Mouse (Mus musculus): ENCODE measurements around the gene Hist1h3c. TPM values are rescaled to one million over a fixed set of nuclear protein-coding genes. Genes with fewer than 3 reads are reported as not detected.
"Not testable (repeated sequence)": the region's sequence is repeated elsewhere in the genome, so short reads cannot be mapped to it uniquely, and the experiment has no call there.

Gene Hist1h3c
- polyA plus RNA-seq, 1 experiment, result 6.1 TPM

- TF ChIP-seq CTCF (IDR thresholded peaks at IDR 0.05; ENCODE audit: control insufficient read depth, insufficient read depth, insufficient read length) (no peak), CEBPB (IDR thresholded peaks at IDR 0.05; ENCODE audit: low read depth) (no peak), MYOD1 (IDR thresholded peaks at IDR 0.05; ENCODE audit: control insufficient read depth, insufficient read length, low read depth) (no peak), USF1 (IDR thresholded peaks at IDR 0.05; ENCODE audit: low read depth) (no peak), MAX (IDR thresholded peaks at IDR 0.05) (no peak)
- Histone ChIP-seq H3ac (ENCODE audit: control insufficient read depth, insufficient read length, low read depth) (no peak overlapping the region), H3K36me3 (ENCODE audit: control insufficient read depth, insufficient read depth) (no peaks in the 10 kb centered on the region), H3K4me3 (ENCODE audit: insufficient read depth, poor library complexity, severe bottlenecking) (no peak overlapping the region), H3K27me3 (ENCODE audit: control insufficient read depth, insufficient read depth, insufficient read length) (no peaks in the 10 kb centered on the region), H3K79me2 (ENCODE audit: control insufficient read depth, insufficient read depth) (no peaks in the 10 kb centered on the region), H3K79me3 (ENCODE audit: low read depth) (no peaks in the 10 kb centered on the region)
Measured at GRCm38 (mm10) chr13:23729192-23729525, 16.2 kb downstream of the Hist1h3c start.

DNA sequence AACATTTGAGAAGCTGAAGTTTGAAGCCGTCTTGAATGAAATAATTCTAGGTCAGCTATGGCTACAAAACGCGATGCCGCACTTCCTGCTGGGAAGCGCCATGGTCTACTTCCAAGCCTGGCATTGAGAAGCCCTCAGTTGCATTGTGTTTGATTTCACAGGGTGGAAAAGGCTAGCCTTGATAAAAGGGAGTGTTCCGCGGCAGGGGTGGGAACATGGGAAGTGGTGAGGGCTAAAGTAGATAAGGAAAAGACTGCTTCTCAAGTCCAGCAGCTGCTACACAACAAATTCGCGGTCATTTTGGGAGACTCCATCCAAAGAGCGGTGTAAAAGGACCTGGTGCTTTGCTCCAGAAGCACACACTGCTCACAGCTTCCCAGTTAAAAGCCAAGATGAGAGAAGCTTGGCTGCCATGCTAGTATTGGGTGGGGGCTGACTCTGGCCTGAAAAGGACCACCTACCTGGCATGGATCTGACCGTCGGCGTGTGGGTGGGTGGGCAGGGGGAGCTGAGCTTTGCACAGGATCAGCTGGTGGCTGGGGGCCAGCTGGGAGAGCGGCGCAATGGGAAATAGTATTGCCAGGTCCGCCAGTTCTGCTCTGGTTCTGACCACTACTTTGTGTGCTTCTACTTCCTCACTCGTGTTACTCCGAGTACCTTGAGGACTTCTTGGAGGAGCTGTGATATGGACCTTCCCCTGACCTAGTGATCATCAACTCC lies 16.8 kb downstream of the Hist1h3c start:
- no peaks in the 10 kb centered on the region for H3K79me3 ChIP-seq (ENCODE audit: low read depth)
- no peak for TF ChIP-seq CTCF (IDR thresholded peaks at IDR 0.05; ENCODE audit: control insufficient read depth, insufficient read depth, insufficient read length)
- TF ChIP-seq MAX (IDR thresholded peaks at IDR 0.05), result no peak
- no peak for TF ChIP-seq MYOD1 (IDR thresholded peaks at IDR 0.05; ENCODE audit: control insufficient read depth, insufficient read length, low read depth)
- no peak for TF ChIP-seq USF1 (IDR thresholded peaks at IDR 0.05; ENCODE audit: low read depth)
- no peak for TF ChIP-seq MYOG (IDR thresholded peaks at IDR 0.05; ENCODE audit: control insufficient read depth, extremely low read depth, insufficient read length)
- TF ChIP-seq CEBPB (IDR thresholded peaks at IDR 0.05; ENCODE audit: low read depth), result no peak
- TF ChIP-seq FOSL1 (IDR thresholded peaks at IDR 0.05; ENCODE audit: insufficient read depth, low read length, poor library complexity, severe bottlenecking), result no peak
- no peaks in the 10 kb centered on the region for H3K36me3 ChIP-seq (ENCODE audit: control insufficient read depth, insufficient read depth)
- no peak overlapping the region for H3K4me3 ChIP-seq (ENCODE audit: insufficient read depth, poor library complexity, severe bottlenecking)
- H3K79me2 ChIP-seq (ENCODE audit: control insufficient read depth, insufficient read depth), result no peaks in the 10 kb centered on the region
- H3K27me3 ChIP-seq (ENCODE audit: control insufficient read depth, insufficient read depth, insufficient read length), result no peaks in the 10 kb centered on the region
- H3ac ChIP-seq (ENCODE audit: control insufficient read depth, insufficient read length, low read depth), result no peak overlapping the region

GRCm38 (mm10) chr13:23725213-23725612 lies 20.2 kb downstream of the Hist1h3c start:
- no peaks in the 10 kb centered on the region for H3K79me3 ChIP-seq (ENCODE audit: low read depth)
- no peak for TF ChIP-seq MAX (IDR thresholded peaks at IDR 0.05)
- no peak for TF ChIP-seq MYOG (IDR thresholded peaks at IDR 0.05; ENCODE audit: control insufficient read depth, extremely low read depth, insufficient read length)
- TF ChIP-seq FOSL1 (IDR thresholded peaks at IDR 0.05; ENCODE audit: insufficient read depth, low read length, poor library complexity, severe bottlenecking), result no peak
- TF ChIP-seq USF1 (IDR thresholded peaks at IDR 0.05; ENCODE audit: low read depth), result no peak
- TF ChIP-seq MYOD1 (IDR thresholded peaks at IDR 0.05; ENCODE audit: control insufficient read depth, insufficient read length, low read depth), result no peak
- TF ChIP-seq CTCF (IDR thresholded peaks at IDR 0.05; ENCODE audit: control insufficient read depth, insufficient read depth, insufficient read length), result no peak
- no peak for TF ChIP-seq CEBPB (IDR thresholded peaks at IDR 0.05; ENCODE audit: low read depth)
- no peaks in the 10 kb centered on the region for H3K27me3 ChIP-seq (ENCODE audit: control insufficient read depth, insufficient read depth, insufficient read length)
- H3K36me3 ChIP-seq (ENCODE audit: control insufficient read depth, insufficient read depth), result no peaks in the 10 kb centered on the region
- no peak overlapping the region for H3ac ChIP-seq (ENCODE audit: control insufficient read depth, insufficient read length, low read depth)
- H3K4me3 ChIP-seq (ENCODE audit: insufficient read depth, poor library complexity, severe bottlenecking), result no peak overlapping the region
- H3K79me2 ChIP-seq (ENCODE audit: control insufficient read depth, insufficient read depth), result no peaks in the 10 kb centered on the region

DNA sequence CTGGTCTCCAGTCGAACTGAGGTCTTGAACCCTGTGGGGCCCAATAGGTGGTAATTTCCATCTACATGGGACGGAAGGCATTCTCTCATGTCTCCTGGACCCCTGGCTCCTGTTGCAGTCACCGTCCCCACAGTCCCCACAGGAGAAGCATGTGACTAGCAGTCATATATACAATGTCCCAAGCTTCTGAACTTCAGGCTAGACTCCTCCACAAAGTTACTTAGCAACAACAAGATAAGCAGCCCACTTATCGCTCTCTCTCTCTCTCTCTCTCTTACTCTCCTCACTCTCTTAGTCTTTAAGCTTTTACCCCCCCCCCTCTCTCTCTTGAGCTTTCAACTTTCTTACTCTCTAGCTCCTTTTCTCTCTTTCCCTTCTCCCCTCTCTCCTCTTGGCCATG lies 21.2 kb downstream of the Hist1h3c start:
- no peak overlapping the region for H3ac ChIP-seq (ENCODE audit: control insufficient read depth, insufficient read length, low read depth)
- TF ChIP-seq MYOG (IDR thresholded peaks at IDR 0.05; ENCODE audit: control insufficient read depth, extremely low read depth, insufficient read length), result no peak
- no peak for TF ChIP-seq CEBPB (IDR thresholded peaks at IDR 0.05; ENCODE audit: low read depth)
- no peak for TF ChIP-seq FOSL1 (IDR thresholded peaks at IDR 0.05; ENCODE audit: insufficient read depth, low read length, poor library complexity, severe bottlenecking)
- no peak for TF ChIP-seq USF1 (IDR thresholded peaks at IDR 0.05; ENCODE audit: low read depth)
- TF ChIP-seq CTCF (IDR thresholded peaks at IDR 0.05; ENCODE audit: control insufficient read depth, insufficient read depth, insufficient read length), result no peak
- TF ChIP-seq MYOD1 (IDR thresholded peaks at IDR 0.05; ENCODE audit: control insufficient read depth, insufficient read length, low read depth), result no peak
- no peak overlapping the region for H3K4me3 ChIP-seq (ENCODE audit: insufficient read depth, poor library complexity, severe bottlenecking)
- no peaks in the 10 kb centered on the region for H3K36me3 ChIP-seq (ENCODE audit: control insufficient read depth, insufficient read depth)
- no peaks in the 10 kb centered on the region for H3K79me2 ChIP-seq (ENCODE audit: control insufficient read depth, insufficient read depth)
- H3K79me3 ChIP-seq (ENCODE audit: low read depth), result no peaks in the 10 kb centered on the region
- H3K27me3 ChIP-seq (ENCODE audit: control insufficient read depth, insufficient read depth, insufficient read length), result no peaks in the 10 kb centered on the region

- not testable (repeated sequence) for H3K4me3 ChIP-seq (ENCODE audit: insufficient read depth, poor library complexity, severe bottlenecking); H3ac ChIP-seq (ENCODE audit: control insufficient read depth, insufficient read length, low read depth); H3K79me2 ChIP-seq (ENCODE audit: control insufficient read depth, insufficient read depth); H3K27me3 ChIP-seq (ENCODE audit: control insufficient read depth, insufficient read depth, insufficient read length); H3K79me3 ChIP-seq (ENCODE audit: low read depth); H3K36me3 ChIP-seq (ENCODE audit: control insufficient read depth, insufficient read depth)
Measured at GRCm38 (mm10) chr13:23717593-23718245, 27.7 kb downstream of the Hist1h3c start.

GRCm38 (mm10) chr13:23717176-23717575 lies 28.2 kb downstream of the Hist1h3c start:
- Histone ChIP-seq H3K79me3 (ENCODE audit: low read depth) (no peaks in the 10 kb centered on the region), H3K79me2 (ENCODE audit: control insufficient read depth, insufficient read depth) (no peaks in the 10 kb centered on the region), H3K36me3 (ENCODE audit: control insufficient read depth, insufficient read depth) (no peaks in the 10 kb centered on the region), H3K4me3 (ENCODE audit: insufficient read depth, poor library complexity, severe bottlenecking) (no peak overlapping the region), H3ac (ENCODE audit: control insufficient read depth, insufficient read length, low read depth) (no peak overlapping the region), H3K27me3 (ENCODE audit: control insufficient read depth, insufficient read depth, insufficient read length) (no peaks in the 10 kb centered on the region)
- no peak for TF ChIP-seq MAX (IDR thresholded peaks at IDR 0.05)
- TF ChIP-seq MYOD1 (IDR thresholded peaks at IDR 0.05; ENCODE audit: control insufficient read depth, insufficient read length, low read depth), result no peak
- TF ChIP-seq FOSL1 (IDR thresholded peaks at IDR 0.05; ENCODE audit: insufficient read depth, low read length, poor library complexity, severe bottlenecking), result no peak
- no peak for TF ChIP-seq CTCF (IDR thresholded peaks at IDR 0.05; ENCODE audit: control insufficient read depth, insufficient read depth, insufficient read length)
- TF ChIP-seq CEBPB (IDR thresholded peaks at IDR 0.05; ENCODE audit: low read depth), result no peak
- no peak for TF ChIP-seq USF1 (IDR thresholded peaks at IDR 0.05; ENCODE audit: low read depth)
- no peak for TF ChIP-seq MYOG (IDR thresholded peaks at IDR 0.05; ENCODE audit: control insufficient read depth, extremely low read depth, insufficient read length)
